In the genomic region with DNA sequence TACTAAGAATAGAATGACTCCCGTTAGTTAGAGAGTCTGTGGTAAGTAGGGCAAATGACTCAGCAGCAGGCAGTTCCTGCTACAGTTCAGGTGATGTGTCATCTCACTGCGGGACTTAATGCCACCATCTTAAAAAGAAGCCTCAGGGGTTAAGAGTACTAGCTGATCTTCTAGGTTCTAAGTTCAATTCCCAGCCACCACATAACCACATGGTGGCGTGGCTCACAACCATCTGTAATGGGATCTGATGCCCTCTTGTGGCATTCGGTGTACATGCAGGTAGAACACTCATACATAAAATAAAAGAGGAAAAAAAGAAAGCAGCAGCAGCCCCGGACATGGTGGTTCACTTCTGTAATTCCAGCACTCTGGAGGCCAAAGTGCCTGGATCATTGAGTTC, we compare ENCODE assay signal across 9 mouse cellular contexts. TPM values are rescaled to one million over a fixed set of nuclear protein-coding genes. Genes with fewer than 3 reads are reported as not detected.
A peak's percentile ranks its signal among the peaks of the same experiment; 100 is the strongest.
DNase-seq lines count a peak whose midpoint lies in the region; ATAC-seq and TF ChIP-seq lines count a peak whose summit lies in the region.
"Had no signal": no experiment of that assay in that cellular context is flagged by ENCODE, and none has a peak within 500 bp of the region (broad histone marks: within the 10 kb centered on the region; RNA-seq: fewer than 3 reads in every experiment).

No protein-coding gene starts in this region.

- TF ChIP-seq EP300 in heart, postnatal 0 days (IDR thresholded peaks at IDR 0.05; ENCODE audit: low read depth), result no peak

- no peak overlapping the region for H3K4me2 ChIP-seq in heart, postnatal 0 days (ENCODE audit: low read depth, low read length)
- H3K4me2 ChIP-seq in heart, embryonic 11.5 days, result no peak overlapping the region
- H3K4me2 ChIP-seq in embryonic facial prominence, embryonic 14.5 days (ENCODE audit: low read depth, low read length), result no peak overlapping the region

- H3K4me1 ChIP-seq in heart, postnatal 0 days (ENCODE audit: control insufficient read depth, insufficient read depth), result no peaks in the 10 kb centered on the region
- no peaks in the 10 kb centered on the region for H3K4me1 ChIP-seq in heart, embryonic 11.5 days (ENCODE audit: control insufficient read depth, insufficient read depth, low read length)
- H3K4me1 ChIP-seq in embryonic facial prominence, embryonic 14.5 days (ENCODE audit: control insufficient read depth, insufficient read depth, low read length), result no peaks in the 10 kb centered on the region

- peak; percentile 58 for DNase-seq in heart, postnatal 0 days (ENCODE audit: low spot score)
- DNase-seq in ZHBTc4 (ENCODE audit: low read depth, low spot score), result peak; percentile 91
- DNase-seq in embryonic facial prominence, embryonic 14.5 days (ENCODE audit: low spot score), result peak; percentile 55
- peak; percentile 43 to 72 for DNase-seq in layer of hippocampus, postnatal 14 days (ENCODE audit: low spot score in 2 of 2)
- DNase-seq in monocyte, adult 2 months (ENCODE audit: low read depth in 1 of 2, low spot score in 2 of 2), result peak; percentile 44 to 48
- DNase-seq in thymus, postnatal 14 days, result peak; percentile 69

- H3K79me3 ChIP-seq in C2C12 (ENCODE audit: low read depth), result no peaks in the 10 kb centered on the region

- peaks cover 89% of the 10 kb centered on the region for H3K36me3 ChIP-seq in heart, postnatal 0 days (replicated peaks; ENCODE audit: control insufficient read depth, insufficient read depth, low read length)
- peaks cover 22% of the 10 kb centered on the region for H3K36me3 ChIP-seq in heart, embryonic 11.5 days (ENCODE audit: control insufficient read depth, insufficient read depth, low read length)
- H3K36me3 ChIP-seq in C2C12 (ENCODE audit: control insufficient read depth, insufficient read depth), result peaks cover 46% of the 10 kb centered on the region
- peaks cover 95% of the 10 kb centered on the region for H3K36me3 ChIP-seq in embryonic facial prominence, embryonic 14.5 days (ENCODE audit: control insufficient read depth, insufficient read depth, low read length)

- H3K27me3 ChIP-seq in heart, postnatal 0 days (ENCODE audit: control insufficient read depth, insufficient read depth, low read length), result no peaks in the 10 kb centered on the region
- H3K27me3 ChIP-seq in heart, embryonic 11.5 days (ENCODE audit: control insufficient read depth, insufficient read depth, low read length), result no peaks in the 10 kb centered on the region
- H3K27me3 ChIP-seq in C2C12 (ENCODE audit: control insufficient read depth, insufficient read depth, insufficient read length), result no peaks in the 10 kb centered on the region
- H3K27me3 ChIP-seq in embryonic facial prominence, embryonic 14.5 days (replicated peaks; ENCODE audit: control insufficient read depth, insufficient read depth, low read length), result no peaks in the 10 kb centered on the region

- H3K9me3 ChIP-seq in heart, postnatal 0 days (replicated peaks; ENCODE audit: control insufficient read depth, low read length), result no peaks in the 10 kb centered on the region
- H3K9me3 ChIP-seq in heart, embryonic 11.5 days (replicated peaks; ENCODE audit: control insufficient read depth, low read length), result no peaks in the 10 kb centered on the region
- H3K9me3 ChIP-seq in embryonic facial prominence, embryonic 14.5 days (ENCODE audit: control insufficient read depth, low read length), result no peaks in the 10 kb centered on the region

- H3K4me3 ChIP-seq in heart, postnatal 0 days (ENCODE audit: low read depth, low read length), result no peak overlapping the region
- no peak overlapping the region for H3K4me3 ChIP-seq in heart, embryonic 11.5 days (ENCODE audit: low read depth, low read length)
- no peak overlapping the region for H3K4me3 ChIP-seq in C2C12 (ENCODE audit: insufficient read depth, poor library complexity, severe bottlenecking)
- no peak overlapping the region for H3K4me3 ChIP-seq in embryonic facial prominence, embryonic 14.5 days (ENCODE audit: low read depth, low read length)
- H3K4me3 ChIP-seq: erythroblast, embryonic 14.5 days had no signal

- no peaks in the 10 kb centered on the region for H3K79me2 ChIP-seq in C2C12 (ENCODE audit: control insufficient read depth, insufficient read depth)

- peak; percentile 86 for TF ChIP-seq CTCF in heart, postnatal 0 days (IDR thresholded peaks at IDR 0.05; ENCODE audit: low read depth)
- TF ChIP-seq CTCF in C2C12 (IDR thresholded peaks at IDR 0.05; ENCODE audit: control insufficient read depth, insufficient read depth, insufficient read length), result peak; percentile 40

- no peak overlapping the region for H3ac ChIP-seq in C2C12 (ENCODE audit: control insufficient read depth, insufficient read length, low read depth)

- 27% methylated on average over 5 of the region's 5 CpGs for WGBS in heart, postnatal 0 days
- 41% methylated on average over 5 of the region's 5 CpGs for WGBS in heart, embryonic 11.5 days (ENCODE audit: insufficient replicate concordance)
- 38% methylated on average over 5 of the region's 5 CpGs for WGBS in embryonic facial prominence, embryonic 14.5 days

- no peak overlapping the region for H3K9ac ChIP-seq in heart, postnatal 0 days (replicated peaks; ENCODE audit: low read depth, low read length)
- H3K9ac ChIP-seq in heart, embryonic 11.5 days (ENCODE audit: low read depth, low read length), result no peak overlapping the region
- H3K9ac ChIP-seq in embryonic facial prominence, embryonic 14.5 days (ENCODE audit: low read depth, low read length), result no peak overlapping the region

- ATAC-seq in heart, postnatal 0 days (ENCODE audit: insufficient read depth, low read depth), result no peak
- no peak for ATAC-seq in heart, embryonic 11.5 days (replicated peaks; ENCODE audit: insufficient number of reproducible peaks, low FRiP score, low TSS enrichment)
- no peak for ATAC-seq in embryonic facial prominence, embryonic 14.5 days (ENCODE audit: low read depth)

- no peak overlapping the region for H3K27ac ChIP-seq in heart, postnatal 0 days (ENCODE audit: low read depth)
- no peak overlapping the region for H3K27ac ChIP-seq in heart, embryonic 11.5 days (ENCODE audit: low read depth, low read length)
- H3K27ac ChIP-seq in embryonic facial prominence, embryonic 14.5 days (replicated peaks; ENCODE audit: low read depth, low read length), result no peak overlapping the region

TF ChIP-seq in C2C12, 6 proteins besides CTCF, POLR2A, EP300 and RAD21:
- peak; percentile 88 for TF ChIP-seq MAX (IDR thresholded peaks at IDR 0.05)
- TF ChIP-seq FOSL1 (IDR thresholded peaks at IDR 0.05; ENCODE audit: insufficient read depth, low read length, poor library complexity, severe bottlenecking), result no peak

RNA-seq across cellular contexts. Expression of gene Nbr1, which starts 10.4 kb away (rescaled TPM):
- 101 and 157 TPM in 2 replicates for total RNA-seq in heart, postnatal 0 days (2014; rRNA removed; ENCODE audit: low replicate concordance)
- polyA plus RNA-seq in heart, postnatal 0 days (2015; fragmentation: Nextera tagmentation; extraction: Ambion mirVana), result 45.1 and 47.2 TPM in 2 replicates
- polyA plus RNA-seq in heart, embryonic 11.5 days (2014; fragmentation: Nextera tagmentation; extraction: Ambion mirVana), result 48.4 and 72.2 TPM in 2 replicates
- 15.7 TPM for polyA plus RNA-seq in C2C12 (2012; fragmentation: generic; extraction: Trizol)
- 63.6 and 70.6 TPM in 2 replicates for polyA plus RNA-seq in embryonic facial prominence, embryonic 14.5 days (2014; fragmentation: Nextera tagmentation; extraction: Ambion mirVana)
- 100 to 1,000 TPM; 122 to 177 TPM for total RNA-seq in layer of hippocampus, postnatal 14 days (2021)

RNA-seq across cellular contexts. Expression of gene Brca1, which starts 10.6 kb away (rescaled TPM):
- 4.7 and 5.2 TPM in 2 replicates for total RNA-seq in heart, postnatal 0 days (2014; rRNA removed; ENCODE audit: low replicate concordance)
- polyA plus RNA-seq in heart, postnatal 0 days (2015; fragmentation: Nextera tagmentation; extraction: Ambion mirVana), result 0.94 and 1.9 TPM in 2 replicates
- 12.3 and 12.7 TPM in 2 replicates for polyA plus RNA-seq in heart, embryonic 11.5 days (2014; fragmentation: Nextera tagmentation; extraction: Ambion mirVana)
- 5.2 TPM for polyA plus RNA-seq in C2C12 (2012; fragmentation: generic; extraction: Trizol)
- polyA plus RNA-seq in embryonic facial prominence, embryonic 14.5 days (2014; fragmentation: Nextera tagmentation; extraction: Ambion mirVana), result 10.4 and 11.3 TPM in 2 replicates
- total RNA-seq in layer of hippocampus, postnatal 14 days (2021), result 1 to 10 TPM; 1.3 to 3.2 TPM

RNA-seq across cellular contexts. Expression of gene Tmem106a, which starts 19.7 kb away (rescaled TPM):
- 2.7 and 8.3 TPM in 2 replicates for total RNA-seq in heart, postnatal 0 days (2014; rRNA removed; ENCODE audit: low replicate concordance)
- polyA plus RNA-seq in heart, postnatal 0 days (2015; fragmentation: Nextera tagmentation; extraction: Ambion mirVana), result 4.2 TPM in 2 replicates
- 3.3 and 4.4 TPM in 2 replicates for polyA plus RNA-seq in heart, embryonic 11.5 days (2014; fragmentation: Nextera tagmentation; extraction: Ambion mirVana)
- polyA plus RNA-seq in C2C12 (2012; fragmentation: generic; extraction: Trizol), result 1.0 TPM
- polyA plus RNA-seq in embryonic facial prominence, embryonic 14.5 days (2014; fragmentation: Nextera tagmentation; extraction: Ambion mirVana), result 5.9 and 6.5 TPM in 2 replicates
- 1 to 10 TPM; 2.0 to 4.1 TPM for total RNA-seq in layer of hippocampus, postnatal 14 days (2021)

RNA-seq across cellular contexts. Expression of gene Gm11634, which starts 36.7 kb away (rescaled TPM):
- total RNA-seq in heart, postnatal 0 days (2014; rRNA removed; ENCODE audit: low replicate concordance), result not detected in 2 replicates
- not detected in 2 replicates for polyA plus RNA-seq in heart, postnatal 0 days (2015; fragmentation: Nextera tagmentation; extraction: Ambion mirVana)
- not detected in 2 replicates for polyA plus RNA-seq in heart, embryonic 11.5 days (2014; fragmentation: Nextera tagmentation; extraction: Ambion mirVana)
- not detected for polyA plus RNA-seq in C2C12 (2012; fragmentation: generic; extraction: Trizol)
- not detected in 2 replicates for polyA plus RNA-seq in embryonic facial prominence, embryonic 14.5 days (2014; fragmentation: Nextera tagmentation; extraction: Ambion mirVana)
- total RNA-seq in layer of hippocampus, postnatal 14 days (2021), result not detected
- polyA plus RNA-seq: erythroblast, embryonic 14.5 days had no signal
